Mouse (Mus musculus) spleen, postnatal 10 days (tissue): ENCODE measurements around the gene Jhy.

ENCODE experiments used
- DNase-seq, 2 experiments: peaks; one replicate each; pipeline ENCODE4 v3.0.0; 2021 to 2022; ENCODE audit warnings: low spot score in 2 of 2

Gene Jhy

DNA sequence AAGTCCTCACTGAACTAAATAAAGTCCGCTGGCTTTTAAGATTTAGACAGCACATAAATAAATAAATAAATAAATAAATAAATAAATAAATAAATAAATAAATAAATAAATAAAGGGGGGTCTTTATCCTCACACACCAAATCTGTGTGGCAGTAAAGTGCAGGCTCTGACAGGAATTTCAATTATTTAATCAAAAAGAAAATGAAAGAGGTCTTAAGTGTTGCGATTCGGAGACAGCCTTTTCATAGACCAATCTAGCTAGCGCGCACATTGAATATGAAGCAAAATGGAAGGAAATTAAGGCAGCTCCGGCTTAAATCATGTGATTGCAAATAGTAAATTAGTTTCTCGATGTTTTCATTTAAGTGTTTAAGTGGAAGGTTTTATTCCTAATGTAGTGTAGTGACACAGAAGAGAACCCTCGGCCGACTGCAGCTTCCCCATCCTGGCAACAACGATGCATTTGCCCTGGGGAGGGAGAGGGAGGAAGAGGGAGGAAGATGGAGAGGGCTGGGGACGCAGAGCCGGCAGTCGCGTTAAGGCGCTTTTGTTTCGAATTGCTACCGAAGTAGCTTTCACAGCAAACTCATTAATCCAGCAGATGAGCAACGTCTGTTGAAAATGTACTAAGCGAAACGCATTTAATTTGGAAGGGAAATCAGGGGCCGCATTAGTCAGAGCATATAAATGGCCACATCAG lies 105.3 kb downstream of the Jhy start:
- DNase-seq = no peak

GRCm38 (mm10) chr9:40851515-40851914 lies 112.4 kb downstream of the Jhy start:
- no peak for DNase-seq
